Mouse (Mus musculus): Measurements from ENCODE around the gene Spns3. TPM values are rescaled to one million over a fixed set of nuclear protein-coding genes. Genes with fewer than 3 reads are reported as not detected.
A peak's percentile ranks its signal among the peaks of the same experiment; 100 is the strongest.

Spns3 gene
- polyA plus RNA-seq, 1 experiment, result 0.15 TPM

DNA sequence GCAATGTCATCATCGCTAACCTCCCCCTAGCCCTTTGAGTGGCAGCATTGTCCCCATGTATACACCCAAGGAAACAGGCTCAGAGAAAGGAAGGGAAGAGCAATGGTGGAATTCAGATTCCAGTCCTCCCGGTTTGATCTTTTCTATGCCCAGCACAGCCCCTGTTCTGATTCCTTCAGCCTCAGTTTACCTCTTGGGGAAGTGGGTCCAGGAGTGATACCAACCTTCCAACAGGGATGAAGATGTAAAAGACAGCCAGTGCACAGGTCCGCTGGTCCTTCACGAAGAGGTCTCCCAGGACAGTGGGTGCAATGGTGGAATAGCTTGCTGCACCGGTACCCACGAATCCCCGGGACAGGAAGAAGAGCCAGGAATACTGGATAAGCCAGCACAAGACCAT is 11.5 kb downstream of the Spns3 start:
- Histone ChIP-seq H3K36me3 (ENCODE audit: control insufficient read depth, insufficient read depth, low read length, poor library complexity, severe bottlenecking) (no peaks in the 10 kb centered on the region), H3K4me3 (ENCODE audit: low read depth, low read length) (no peak overlapping the region), H3K4me1 (ENCODE audit: control insufficient read depth, insufficient read depth, low read length) (peaks cover 3% of the 10 kb centered on the region), H3K9ac (ENCODE audit: low read depth, poor library complexity, severe bottlenecking) (no peak overlapping the region), H3K9me3 (replicated peaks; ENCODE audit: control insufficient read depth, insufficient read depth, low read length, poor library complexity, severe bottlenecking) (no peaks in the 10 kb centered on the region), H3K27ac (ENCODE audit: insufficient read depth, low read length) (no peak overlapping the region), H3K27me3 (ENCODE audit: control insufficient read depth, insufficient read depth, low read length, poor library complexity, severe bottlenecking) (no peaks in the 10 kb centered on the region)
- no peak for TF ChIP-seq POLR2A (IDR thresholded peaks at IDR 0.05; ENCODE audit: insufficient read depth, low read length)

DNA sequence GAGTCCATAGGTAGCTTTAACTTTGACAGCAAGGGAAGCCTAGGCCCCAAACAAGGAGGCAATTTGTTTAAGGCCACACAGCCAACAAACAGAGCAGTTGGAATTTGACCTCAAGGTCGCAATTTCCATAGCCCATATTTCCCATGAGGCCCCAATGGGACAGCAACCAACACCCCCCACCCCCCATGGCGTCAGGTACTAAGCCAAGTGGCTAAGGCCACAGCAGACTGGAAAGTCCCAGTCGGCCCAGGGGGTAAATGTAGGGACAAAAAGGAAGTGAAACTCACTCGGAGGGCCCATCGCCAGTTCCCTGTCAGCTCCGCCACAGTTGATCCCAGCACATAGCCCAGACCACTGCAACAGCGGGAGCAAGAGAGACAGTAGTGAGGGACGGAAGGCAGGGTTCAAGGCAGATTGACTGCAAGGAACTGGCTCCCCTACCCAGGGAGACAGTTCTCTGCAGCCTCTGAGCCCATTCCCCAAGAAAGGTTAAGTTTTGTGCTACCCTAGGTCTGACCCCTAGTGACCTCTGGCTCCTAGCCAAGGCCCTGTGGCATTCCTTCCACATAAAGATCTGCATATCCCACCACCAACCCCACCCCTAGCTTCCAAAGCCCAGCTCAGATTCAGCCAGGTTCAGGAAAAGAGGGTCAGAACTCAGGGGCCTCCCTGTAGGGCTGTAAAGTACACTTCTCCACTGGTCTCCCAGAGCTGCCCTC is 12.1 kb downstream of the Spns3 start:
- Histone ChIP-seq H3K4me3 (ENCODE audit: low read depth, low read length) (no peak overlapping the region), H3K27ac (ENCODE audit: insufficient read depth, low read length) (peak overlapping the region; percentile 2; the same call in 1 of the 2 replicates), H3K4me1 (ENCODE audit: control insufficient read depth, insufficient read depth, low read length) (peaks cover 3% of the 10 kb centered on the region), H3K36me3 (ENCODE audit: control insufficient read depth, insufficient read depth, low read length, poor library complexity, severe bottlenecking) (no peaks in the 10 kb centered on the region), H3K27me3 (ENCODE audit: control insufficient read depth, insufficient read depth, low read length, poor library complexity, severe bottlenecking) (no peaks in the 10 kb centered on the region), H3K9me3 (replicated peaks; ENCODE audit: control insufficient read depth, insufficient read depth, low read length, poor library complexity, severe bottlenecking) (no peaks in the 10 kb centered on the region), H3K9ac (ENCODE audit: low read depth, poor library complexity, severe bottlenecking) (no peak overlapping the region)
- TF ChIP-seq POLR2A (IDR thresholded peaks at IDR 0.05; ENCODE audit: insufficient read depth, low read length) (no peak), EP300 (IDR thresholded peaks at IDR 0.05; ENCODE audit: insufficient read depth, low read depth, low read length) (no peak), CTCF (IDR thresholded peaks at IDR 0.05; ENCODE audit: low read depth, low read length) (no peak)

DNA sequence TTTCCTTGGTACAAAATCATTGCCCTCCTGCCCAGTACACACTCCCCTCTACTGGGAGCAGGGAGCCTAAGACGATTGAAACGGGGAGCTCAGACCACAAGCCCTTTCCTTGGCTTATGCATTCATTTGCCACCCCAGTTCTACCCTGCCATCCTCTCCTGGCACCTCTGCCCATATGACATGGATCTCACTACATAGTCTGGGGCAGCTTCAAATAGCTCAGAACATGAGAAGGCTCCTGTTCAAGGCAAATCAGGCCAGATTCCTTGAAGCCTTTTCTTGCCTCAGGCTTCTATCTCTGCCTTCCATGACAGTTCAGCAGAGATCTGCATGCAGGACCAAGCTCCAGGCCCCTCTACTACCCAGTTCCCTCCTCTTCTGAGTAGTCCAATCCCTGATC is 12.8 kb downstream of the Spns3 start:
- Histone ChIP-seq H3K9ac (ENCODE audit: low read depth, poor library complexity, severe bottlenecking) (no peak overlapping the region), H3K4me1 (ENCODE audit: control insufficient read depth, insufficient read depth, low read length) (peaks cover 3% of the 10 kb centered on the region), H3K27me3 (ENCODE audit: control insufficient read depth, insufficient read depth, low read length, poor library complexity, severe bottlenecking) (no peaks in the 10 kb centered on the region), H3K36me3 (ENCODE audit: control insufficient read depth, insufficient read depth, low read length, poor library complexity, severe bottlenecking) (no peaks in the 10 kb centered on the region), H3K27ac (ENCODE audit: insufficient read depth, low read length) (no peak overlapping the region), H3K9me3 (replicated peaks; ENCODE audit: control insufficient read depth, insufficient read depth, low read length, poor library complexity, severe bottlenecking) (no peaks in the 10 kb centered on the region), H3K4me3 (ENCODE audit: low read depth, low read length) (no peak overlapping the region)
- TF ChIP-seq EP300 (IDR thresholded peaks at IDR 0.05; ENCODE audit: insufficient read depth, low read depth, low read length) (no peak), POLR2A (IDR thresholded peaks at IDR 0.05; ENCODE audit: insufficient read depth, low read length) (no peak), CTCF (IDR thresholded peaks at IDR 0.05; ENCODE audit: low read depth, low read length) (no peak)

DNA sequence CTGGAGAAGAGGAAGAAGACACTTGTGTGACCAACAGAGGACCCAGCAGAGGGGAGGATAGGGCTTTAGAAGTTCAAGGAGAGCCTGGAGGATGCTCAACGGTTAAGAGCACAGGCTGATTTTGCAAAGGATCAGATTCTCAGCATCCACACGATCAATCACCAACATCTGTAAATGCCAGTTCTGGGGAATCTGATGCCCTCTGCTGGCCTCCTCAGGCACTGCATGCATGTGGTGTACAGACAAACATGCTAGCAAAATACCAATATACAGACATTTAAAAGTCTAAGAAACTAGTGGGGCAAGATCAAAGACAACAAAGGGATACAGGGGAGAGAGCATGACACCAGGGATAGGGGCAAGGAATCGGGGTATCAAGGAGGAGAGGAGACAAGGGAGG is 14.8 kb downstream of the Spns3 start:
- peak; percentile 79 for TF ChIP-seq CTCF (IDR thresholded peaks at IDR 0.05; ENCODE audit: low read depth, low read length)
- TF ChIP-seq POLR2A (IDR thresholded peaks at IDR 0.05; ENCODE audit: insufficient read depth, low read length), result no peak
- no peak for TF ChIP-seq EP300 (IDR thresholded peaks at IDR 0.05; ENCODE audit: insufficient read depth, low read depth, low read length)
- Histone ChIP-seq H3K27ac (ENCODE audit: insufficient read depth, low read length) (no peak overlapping the region), H3K9me3 (replicated peaks; ENCODE audit: control insufficient read depth, insufficient read depth, low read length, poor library complexity, severe bottlenecking) (no peaks in the 10 kb centered on the region), H3K9ac (ENCODE audit: low read depth, poor library complexity, severe bottlenecking) (no peak overlapping the region), H3K4me1 (ENCODE audit: control insufficient read depth, insufficient read depth, low read length) (peaks cover 3% of the 10 kb centered on the region), H3K27me3 (ENCODE audit: control insufficient read depth, insufficient read depth, low read length, poor library complexity, severe bottlenecking) (no peaks in the 10 kb centered on the region), H3K4me3 (ENCODE audit: low read depth, low read length) (no peak overlapping the region), H3K36me3 (ENCODE audit: control insufficient read depth, insufficient read depth, low read length, poor library complexity, severe bottlenecking) (no peaks in the 10 kb centered on the region)

DNA sequence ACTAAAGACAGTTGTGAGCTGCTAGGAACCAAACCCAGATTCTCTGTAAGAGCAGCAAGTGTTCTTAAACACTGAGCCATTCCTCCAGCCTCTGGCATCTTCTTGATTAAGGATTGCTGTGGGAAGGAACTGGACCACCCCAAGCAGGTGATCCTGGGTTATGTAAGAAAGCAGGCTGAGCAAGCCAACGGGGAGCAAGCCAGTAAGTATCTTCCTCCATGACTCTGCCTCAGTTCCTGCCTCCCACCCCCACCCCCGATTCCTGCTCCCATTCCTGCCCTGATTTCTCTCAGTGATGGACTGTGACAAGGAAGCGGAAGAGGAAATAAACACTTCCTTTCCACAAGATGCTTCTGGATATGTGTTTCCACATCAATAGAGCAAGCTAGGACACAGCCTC is 17.4 kb downstream of the Spns3 start:
- Histone ChIP-seq H3K27ac (ENCODE audit: insufficient read depth, low read length) (no peak overlapping the region), H3K9me3 (replicated peaks; ENCODE audit: control insufficient read depth, insufficient read depth, low read length, poor library complexity, severe bottlenecking) (no peaks in the 10 kb centered on the region), H3K4me3 (ENCODE audit: low read depth, low read length) (no peak overlapping the region), H3K36me3 (ENCODE audit: control insufficient read depth, insufficient read depth, low read length, poor library complexity, severe bottlenecking) (no peaks in the 10 kb centered on the region), H3K27me3 (ENCODE audit: control insufficient read depth, insufficient read depth, low read length, poor library complexity, severe bottlenecking) (no peaks in the 10 kb centered on the region), H3K4me1 (ENCODE audit: control insufficient read depth, insufficient read depth, low read length) (no peaks in the 10 kb centered on the region), H3K9ac (ENCODE audit: low read depth, poor library complexity, severe bottlenecking) (no peak overlapping the region)
- TF ChIP-seq CTCF (IDR thresholded peaks at IDR 0.05; ENCODE audit: low read depth, low read length) (no peak), EP300 (IDR thresholded peaks at IDR 0.05; ENCODE audit: insufficient read depth, low read depth, low read length) (no peak), POLR2A (IDR thresholded peaks at IDR 0.05; ENCODE audit: insufficient read depth, low read length) (no peak)

DNA sequence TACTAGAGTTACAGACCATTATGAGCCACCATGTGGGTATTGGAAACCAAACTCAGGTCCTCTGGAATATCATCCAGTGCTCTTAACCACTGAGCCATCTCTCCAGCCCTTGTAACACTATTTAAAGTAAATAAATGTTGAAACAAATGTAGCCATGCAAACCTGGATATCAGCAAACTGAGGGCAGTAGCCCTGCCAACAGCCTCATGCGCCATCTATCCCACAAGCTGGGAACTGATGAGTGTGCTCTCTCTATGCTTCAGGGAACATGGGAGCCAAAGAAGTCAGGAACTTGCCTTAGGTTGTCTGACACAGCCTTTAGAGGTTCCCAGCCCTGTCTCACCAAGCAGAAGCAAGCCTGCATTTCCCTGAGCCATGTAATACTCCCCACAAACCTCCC is 18.7 kb downstream of the Spns3 start:
- Histone ChIP-seq H3K27me3 (ENCODE audit: control insufficient read depth, insufficient read depth, low read length, poor library complexity, severe bottlenecking) (no peaks in the 10 kb centered on the region), H3K27ac (ENCODE audit: insufficient read depth, low read length) (no peak overlapping the region), H3K4me3 (ENCODE audit: low read depth, low read length) (no peak overlapping the region)

More for the DNA sequence above, 18.7 kb downstream of the Spns3 start:
- no peaks in the 10 kb centered on the region for H3K36me3 ChIP-seq (ENCODE audit: control insufficient read depth, insufficient read depth, low read length, poor library complexity, severe bottlenecking)
- H3K9ac ChIP-seq (ENCODE audit: low read depth, poor library complexity, severe bottlenecking), result no peak overlapping the region
- no peaks in the 10 kb centered on the region for H3K4me1 ChIP-seq (ENCODE audit: control insufficient read depth, insufficient read depth, low read length)
- no peaks in the 10 kb centered on the region for H3K9me3 ChIP-seq (replicated peaks; ENCODE audit: control insufficient read depth, insufficient read depth, low read length, poor library complexity, severe bottlenecking)
- TF ChIP-seq CTCF (IDR thresholded peaks at IDR 0.05; ENCODE audit: low read depth, low read length), result no peak
- TF ChIP-seq EP300 (IDR thresholded peaks at IDR 0.05; ENCODE audit: insufficient read depth, low read depth, low read length), result no peak
- no peak for TF ChIP-seq POLR2A (IDR thresholded peaks at IDR 0.05; ENCODE audit: insufficient read depth, low read length)

Data from ES-Bruce4 (cell line).